Mouse (Mus musculus): ENCODE results near the gene Ttll3.

- TF ChIP-seq CTCF (IDR thresholded peaks at IDR 0.05; ENCODE audit: low read depth, low read length) (no peak), POLR2A (IDR thresholded peaks at IDR 0.05; ENCODE audit: insufficient read depth, low read length) (no peak)
Observed at GRCm38 (mm10) chr6:113388960-113389359, at the start of gene Ttll3.

Data from ES-Bruce4 (cell line).